17 mouse cellular contexts compared by ENCODE assay signal in the genomic region with DNA sequence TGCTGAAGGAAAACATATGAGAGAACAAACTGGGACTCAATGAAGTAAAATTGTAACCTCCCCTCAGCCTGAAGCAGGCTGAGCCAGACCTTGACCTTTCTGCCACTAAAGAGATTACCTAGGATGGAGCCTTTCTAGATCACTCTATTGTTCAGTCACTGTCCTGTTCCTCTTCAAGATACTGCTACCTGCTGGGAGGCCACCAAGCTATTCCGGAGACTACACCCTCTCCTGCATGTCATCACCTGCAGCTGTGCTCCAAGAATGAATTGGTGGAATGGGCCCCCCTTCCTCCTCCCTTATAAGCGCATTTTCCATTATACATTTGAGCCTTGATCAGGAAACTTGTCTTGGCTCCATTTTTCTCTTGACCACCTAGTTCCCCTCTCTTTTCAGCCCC.
"Had no signal": no experiment of that assay in that cellular context is flagged by ENCODE, and none has a peak within 500 bp of the region (broad histone marks: within the 10 kb centered on the region; RNA-seq: fewer than 3 reads in every experiment).

No protein-coding gene starts in this region.

- ATAC-seq: liver, embryonic 12.5 days; liver, postnatal 0 days; lung, postnatal 0 days; midbrain, embryonic 13.5 days; midbrain, embryonic 15.5 days; midbrain, embryonic 16.5 days had no signal

- DNase-seq: left cerebral cortex, postnatal 4 days; liver; liver, embryonic 13.5 days; liver, postnatal 0 days; lung, adult 18-20 months; lung, adult 2 months; lung, embryonic 14.5 days; lung, postnatal 10 days; lung, postnatal 14 days; lung, postnatal 36 days; lung, postnatal 4 days; midbrain, embryonic 14.5 days had no signal
